Mouse (Mus musculus): ENCODE results near the gene Ap2b1.

- TF ChIP-seq EP300 (IDR thresholded peaks at IDR 0.05; ENCODE audit: low read depth), result no peak
- TF ChIP-seq CTCF (IDR thresholded peaks at IDR 0.05; ENCODE audit: low read depth), result no peak
Measured at GRCm38 (mm10) chr11:83409087-83409754, 110.4 kb downstream of the Ap2b1 start, which contains the start of gene Rasl10b.

Data from heart, postnatal 0 days (tissue).